In genomic region chr5:65908751-65909150, GRCm38 (mm10) we compare ENCODE assay signal across 33 mouse cellular contexts. TPM values are rescaled to one million over a fixed set of nuclear protein-coding genes. Genes with fewer than 3 reads are reported as not detected.
DNase-seq lines count a peak whose midpoint lies in the region; ATAC-seq and TF ChIP-seq lines count a peak whose summit lies in the region.
"Had no signal": no experiment of that assay in that cellular context is flagged by ENCODE, and none has a peak within 500 bp of the region (broad histone marks: within the 10 kb centered on the region; RNA-seq: fewer than 3 reads in every experiment).

No protein-coding gene starts in this region.

- H3K9ac ChIP-seq in midbrain, postnatal 0 days (replicated peaks; ENCODE audit: low read length, poor library complexity, severe bottlenecking) = no peak overlapping the region
- no peak overlapping the region for H3K9ac ChIP-seq in midbrain, embryonic 14.5 days (replicated peaks; ENCODE audit: low read length)
- H3K9ac ChIP-seq in intestine, embryonic 16.5 days (ENCODE audit: low read depth, low read length) = no peak overlapping the region
- H3K9ac ChIP-seq: forebrain, embryonic 15.5 days; heart, embryonic 12.5 days; hindbrain, embryonic 14.5 days; liver, embryonic 12.5 days; liver, postnatal 0 days; midbrain, embryonic 12.5 days had no signal

- no peak for TF ChIP-seq CTCF in midbrain, postnatal 0 days (IDR thresholded peaks at IDR 0.05)

- no peak for ATAC-seq in midbrain, postnatal 0 days (ENCODE audit: low FRiP score)
- no peak for ATAC-seq in midbrain, embryonic 14.5 days (ENCODE audit: low FRiP score, low TSS enrichment)
- no peak for ATAC-seq in intestine, embryonic 16.5 days
- ATAC-seq: forebrain, embryonic 15.5 days; inflammation-experienced regulatory T-cells, adult 6 months; liver, embryonic 12.5 days; liver, postnatal 0 days had no signal

- no peak overlapping the region for H3K4me3 ChIP-seq in heart, embryonic 10.5 days
- no peak overlapping the region for H3K4me3 ChIP-seq in midbrain, postnatal 0 days (ENCODE audit: low read depth, low read length)
- H3K4me3 ChIP-seq in midbrain, embryonic 14.5 days (replicated peaks; ENCODE audit: low read depth, low read length) = no peak overlapping the region
- no peak overlapping the region for H3K4me3 ChIP-seq in intestine, embryonic 16.5 days (ENCODE audit: low read length)
- H3K4me3 ChIP-seq: forebrain, embryonic 15.5 days; heart, embryonic 12.5 days; liver, embryonic 12.5 days; megakaryocyte, embryonic 14.5 days; midbrain, embryonic 12.5 days had no signal

- no peak overlapping the region for H3K4me2 ChIP-seq in midbrain, postnatal 0 days (ENCODE audit: low read depth, low read length, poor library complexity, severe bottlenecking)
- no peak overlapping the region for H3K4me2 ChIP-seq in midbrain, embryonic 14.5 days (ENCODE audit: low read length)
- no peak overlapping the region for H3K4me2 ChIP-seq in intestine, embryonic 16.5 days (ENCODE audit: low read depth, low read length)
- H3K4me2 ChIP-seq: forebrain, embryonic 15.5 days; heart, embryonic 12.5 days; hindbrain, embryonic 14.5 days; liver, embryonic 12.5 days; midbrain, embryonic 12.5 days had no signal

- no peaks in the 10 kb centered on the region for H3K4me1 ChIP-seq in heart, embryonic 10.5 days
- H3K4me1 ChIP-seq in midbrain, postnatal 0 days (ENCODE audit: insufficient read depth, low read length) = no peaks in the 10 kb centered on the region
- H3K4me1 ChIP-seq in midbrain, embryonic 14.5 days (ENCODE audit: control insufficient read depth, insufficient read depth, low read length) = no peaks in the 10 kb centered on the region
- H3K4me1 ChIP-seq in intestine, embryonic 16.5 days (ENCODE audit: control insufficient read depth, insufficient read depth, low read length) = no peaks in the 10 kb centered on the region
- H3K4me1 ChIP-seq: heart, embryonic 12.5 days; midbrain, embryonic 12.5 days had no signal

- H3K27me3 ChIP-seq in heart, embryonic 10.5 days (ENCODE audit: insufficient read depth, poor library complexity, severe bottlenecking) = no peaks in the 10 kb centered on the region
- no peaks in the 10 kb centered on the region for H3K27me3 ChIP-seq in midbrain, postnatal 0 days (ENCODE audit: insufficient read depth, low read length)
- H3K27me3 ChIP-seq in midbrain, embryonic 14.5 days (ENCODE audit: control insufficient read depth, insufficient read depth, low read length) = no peaks in the 10 kb centered on the region
- no peaks in the 10 kb centered on the region for H3K27me3 ChIP-seq in intestine, embryonic 16.5 days (replicated peaks; ENCODE audit: control insufficient read depth, insufficient read depth, low read length)
- H3K27me3 ChIP-seq: CH12.LX; forebrain, embryonic 15.5 days; heart, embryonic 12.5 days; liver, embryonic 12.5 days; megakaryocyte, embryonic 14.5 days; midbrain, embryonic 12.5 days had no signal

- DNase-seq in heart, adult 11 months = peak; percentile 61
- DNase-seq in heart, embryonic 10.5 days (ENCODE audit: low spot score) = no peak
- DNase-seq in midbrain, postnatal 0 days (ENCODE audit: low spot score) = peak; percentile 31
- DNase-seq in midbrain, embryonic 14.5 days = no peak
- peak; percentile 5 for DNase-seq in adipocyte (ENCODE audit: low spot score)
- DNase-seq in fibroblast of lung, adult 2 months (ENCODE audit: low read depth) = peak; percentile 89
- no peak for DNase-seq in cerebellum, adult 18-20 months
- DNase-seq: cerebellum, postnatal 36 days; gastrocnemius, postnatal 25 days; heart, adult 18-20 months; heart, postnatal 4 days; kidney, adult 18-20 months; liver, postnatal 0 days; lung, postnatal 36 days; spleen, adult 18-20 months; thymus, postnatal 14 days had no signal

- H3K36me3 ChIP-seq in heart, embryonic 10.5 days = peaks cover 3% of the 10 kb centered on the region; the same call in 1 of the 2 replicates
- H3K36me3 ChIP-seq in midbrain, postnatal 0 days (ENCODE audit: insufficient read depth, low read length) = no peaks in the 10 kb centered on the region
- no peaks in the 10 kb centered on the region for H3K36me3 ChIP-seq in midbrain, embryonic 14.5 days (ENCODE audit: control insufficient read depth, insufficient read depth, low read length)
- no peaks in the 10 kb centered on the region for H3K36me3 ChIP-seq in intestine, embryonic 16.5 days (ENCODE audit: control insufficient read depth, insufficient read depth, low read length)
- H3K36me3 ChIP-seq: forebrain, embryonic 15.5 days; heart, embryonic 12.5 days; liver, embryonic 12.5 days; midbrain, embryonic 12.5 days had no signal

- 76% methylated on average over 2 of the region's 2 CpGs for WGBS in heart, embryonic 10.5 days
- 60% methylated on average over 2 of the region's 2 CpGs for WGBS in midbrain, postnatal 0 days
- WGBS in midbrain, embryonic 14.5 days = 69% methylated on average over 2 of the region's 2 CpGs
- WGBS in intestine, embryonic 16.5 days = 57% methylated on average over 2 of the region's 2 CpGs

- no peak overlapping the region for H3K27ac ChIP-seq in heart, embryonic 10.5 days
- H3K27ac ChIP-seq in midbrain, postnatal 0 days (ENCODE audit: low read depth, low read length) = no peak overlapping the region
- H3K27ac ChIP-seq in midbrain, embryonic 14.5 days (replicated peaks; ENCODE audit: low read depth, low read length) = no peak overlapping the region
- H3K27ac ChIP-seq in intestine, embryonic 16.5 days (ENCODE audit: low read length) = no peak overlapping the region
- H3K27ac ChIP-seq: forebrain, embryonic 15.5 days; hindbrain, embryonic 14.5 days; liver, embryonic 12.5 days; midbrain, embryonic 12.5 days had no signal

- peaks cover 6% of the 10 kb centered on the region for H3K9me3 ChIP-seq in heart, embryonic 10.5 days
- no peaks in the 10 kb centered on the region for H3K9me3 ChIP-seq in midbrain, postnatal 0 days (ENCODE audit: low read length)
- H3K9me3 ChIP-seq in midbrain, embryonic 14.5 days (ENCODE audit: control insufficient read depth, low read length) = 0 out of 2 replicates have a peak, but pooled peaks cover 4% of the 10 kb centered on the region
- peaks cover 7% of the 10 kb centered on the region; the same call in 1 of the 2 replicates for H3K9me3 ChIP-seq in intestine, embryonic 16.5 days (ENCODE audit: control insufficient read depth, low read length)
- H3K9me3 ChIP-seq: forebrain, embryonic 15.5 days had no signal

RNA-seq across cellular contexts. Expression of gene Chrna9, which starts 26.0 kb away (rescaled TPM):
- 0.09 TPM in 1 of 2 replicates, not detected in the other for polyA plus RNA-seq in heart, embryonic 10.5 days (2016; fragmentation: Nextera tagmentation; extraction: Ambion mirVana)
- not detected in 2 replicates for total RNA-seq in midbrain, postnatal 0 days (2014; rRNA removed)
- polyA plus RNA-seq in midbrain, postnatal 0 days (2015; fragmentation: Nextera tagmentation; extraction: Ambion mirVana) = not detected in 2 replicates
- polyA plus RNA-seq in midbrain, embryonic 14.5 days (2014; fragmentation: Nextera tagmentation; extraction: Ambion mirVana) = not detected in 2 replicates
- not detected in 2 replicates for polyA plus RNA-seq in intestine, embryonic 16.5 days (2015; fragmentation: Nextera tagmentation; extraction: Ambion mirVana)
- total RNA-seq: CH12.LX; heart, adult 18-20 months; left cerebral cortex, adult 18-20 months; left cerebral cortex, postnatal 36 days; monocyte, adult 5-6 weeks had no signal
- polyA plus RNA-seq: C2C12; forebrain, embryonic 15.5 days; frontal cortex, adult 2 months; heart, postnatal 0 days; hindbrain, embryonic 14.5 days; liver, embryonic 12.5 days; liver, postnatal 0 days; midbrain, embryonic 12.5 days; neural tube, embryonic 14.5 days; urinary bladder, adult 2 months had no signal

RNA-seq across cellular contexts. Expression of gene Rhoh, which starts 47.7 kb away (rescaled TPM):
- polyA plus RNA-seq in heart, embryonic 10.5 days (2016; fragmentation: Nextera tagmentation; extraction: Ambion mirVana) = 0.55 and 0.73 TPM in 2 replicates
- total RNA-seq in midbrain, postnatal 0 days (2014; rRNA removed) = 0.33 and 1.5 TPM in 2 replicates
- polyA plus RNA-seq in midbrain, postnatal 0 days (2015; fragmentation: Nextera tagmentation; extraction: Ambion mirVana) = 0.38 and 0.51 TPM in 2 replicates
- 0.12 and 0.34 TPM in 2 replicates for polyA plus RNA-seq in midbrain, embryonic 14.5 days (2014; fragmentation: Nextera tagmentation; extraction: Ambion mirVana)
- 0.94 and 1.3 TPM in 2 replicates for polyA plus RNA-seq in intestine, embryonic 16.5 days (2015; fragmentation: Nextera tagmentation; extraction: Ambion mirVana)
- polyA plus RNA-seq: C2C12 had no signal

Comparison
In these comparisons a context has a peak if more than half of its experiments do, and no peak if none do; other contexts are left out.
1. DNase-seq: peak in heart, adult 11 months (single experiment), midbrain, postnatal 0 days (single experiment), adipocyte (single experiment) and fibroblast of lung, adult 2 months (single experiment); none in heart, embryonic 10.5 days (single experiment), midbrain, embryonic 14.5 days (single experiment) and cerebellum, adult 18-20 months (0 of 2).